Mouse (Mus musculus): ENCODE data around the gene Cfap52. TPM values are rescaled to one million over a fixed set of nuclear protein-coding genes. Genes with fewer than 3 reads are reported as not detected.

The Cfap52 gene
- total and polyA plus RNA-seq, 3 experiments: not detected

GRCm38 (mm10) chr11:67888521-67888920 is 76.9 kb downstream of the Cfap52 start:
- TF ChIP-seq GATA2 (IDR thresholded peaks at IDR 0.05; ENCODE audit: borderline replicate concordance, low read depth, low read length): no peak
- TF ChIP-seq POLR2AphosphoS5 (IDR thresholded peaks at IDR 0.05; ENCODE audit: insufficient replicate concordance, low read depth, low read length): no peak
- TF ChIP-seq TAL1 (conservative IDR thresholded peaks at IDR 0.05; ENCODE audit: low read depth, low read length): no peak
- no peak for TF ChIP-seq GATA1 (IDR thresholded peaks at IDR 0.05; ENCODE audit: borderline replicate concordance, low read length)
- no peak for TF ChIP-seq CTCF (IDR thresholded peaks at IDR 0.05; ENCODE audit: low read depth, low read length)
- H3K4me3 ChIP-seq (ENCODE audit: low read depth, low read length): no peak overlapping the region
- H3K27me3 ChIP-seq (ENCODE audit: insufficient read depth, low read length): no peaks in the 10 kb centered on the region
- no peaks in the 10 kb centered on the region for H3K36me3 ChIP-seq (replicated peaks)
- no peak for ATAC-seq (ENCODE audit: extremely low read depth, insufficient number of reproducible peaks, low FRiP score, poor library complexity, severe bottlenecking)
- H3K4me1 ChIP-seq (ENCODE audit: insufficient read depth, low read depth, low read length): no peaks in the 10 kb centered on the region
- peaks cover 12% of the 10 kb centered on the region for H3K9me3 ChIP-seq (replicated peaks)
- DNase-seq (ENCODE audit: low spot score): no peak

DNA sequence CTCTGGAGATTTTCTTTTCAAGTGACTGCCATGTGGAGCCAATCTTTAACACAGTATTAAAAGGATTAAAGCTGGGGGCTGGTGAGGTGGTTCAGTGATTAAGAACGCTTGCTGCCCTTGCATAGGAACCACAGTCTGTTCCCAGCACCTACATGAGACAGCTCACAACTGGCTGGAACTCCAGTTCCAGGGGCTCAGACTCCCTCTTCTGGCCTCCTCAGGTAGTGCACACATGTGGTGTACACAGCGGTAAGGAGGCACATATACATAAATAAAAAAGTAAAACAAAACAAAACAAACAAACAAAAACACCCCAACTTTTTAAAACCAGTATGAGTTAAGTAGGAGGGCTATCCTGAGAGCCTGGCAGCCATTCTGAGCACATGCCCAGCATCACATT is 79.5 kb downstream of the Cfap52 start:
- Histone ChIP-seq H3K4me3 (ENCODE audit: low read depth, low read length) (no peak overlapping the region), H3K36me3 (replicated peaks) (no peaks in the 10 kb centered on the region), H3K27me3 (ENCODE audit: insufficient read depth, low read length) (no peaks in the 10 kb centered on the region), H3K9me3 (replicated peaks) (peaks cover 18% of the 10 kb centered on the region), H3K4me1 (ENCODE audit: insufficient read depth, low read depth, low read length) (no peaks in the 10 kb centered on the region)
- no peak for TF ChIP-seq POLR2AphosphoS5 (IDR thresholded peaks at IDR 0.05; ENCODE audit: insufficient replicate concordance, low read depth, low read length)
- TF ChIP-seq CTCF (IDR thresholded peaks at IDR 0.05; ENCODE audit: low read depth, low read length): no peak
- no peak for TF ChIP-seq GATA1 (IDR thresholded peaks at IDR 0.05; ENCODE audit: borderline replicate concordance, low read length)
- no peak for TF ChIP-seq TAL1 (conservative IDR thresholded peaks at IDR 0.05; ENCODE audit: low read depth, low read length)
- TF ChIP-seq GATA2 (IDR thresholded peaks at IDR 0.05; ENCODE audit: borderline replicate concordance, low read depth, low read length): no peak
- ATAC-seq (ENCODE audit: extremely low read depth, insufficient number of reproducible peaks, low FRiP score, poor library complexity, severe bottlenecking): no peak
- no peak for DNase-seq (ENCODE audit: low spot score)

Other genes with a start within 250 kb of the Cfap52 start
- gene Glp2r, start 194.5 kb downstream of the Cfap52 start, total RNA-seq (2014; fragmentation: Nextera tagmentation): not detected in 2 replicates
- 0.05 and 0.29 TPM in 2 replicates for gene Glp2r, start 194.5 kb downstream of the Cfap52 start, total RNA-seq (2017)
- not detected in 2 replicates for gene Glp2r, start 194.5 kb downstream of the Cfap52 start, polyA plus RNA-seq (2012)
- gene Gsg1l2, start 191.0 kb downstream of the Cfap52 start, total RNA-seq (2014; fragmentation: Nextera tagmentation): not detected in 2 replicates
- not detected in 2 replicates for gene Gsg1l2, start 191.0 kb downstream of the Cfap52 start, total RNA-seq (2017)
- not detected in 2 replicates for gene Gsg1l2, start 191.0 kb downstream of the Cfap52 start, polyA plus RNA-seq (2012)
- not detected in 2 replicates for gene Dhrs7c, start 167.5 kb downstream of the Cfap52 start, total RNA-seq (2014; fragmentation: Nextera tagmentation)
- not detected in 2 replicates for gene Dhrs7c, start 167.5 kb downstream of the Cfap52 start, total RNA-seq (2017)
- not detected in 2 replicates for gene Dhrs7c, start 167.5 kb downstream of the Cfap52 start, polyA plus RNA-seq (2012)
- not detected in 2 replicates for gene Usp43, start 43.5 kb downstream of the Cfap52 start, total RNA-seq (2014; fragmentation: Nextera tagmentation)
- gene Usp43, start 43.5 kb downstream of the Cfap52 start, total RNA-seq (2017): 0.05 and 0.17 TPM in 2 replicates
- gene Usp43, start 43.5 kb downstream of the Cfap52 start, polyA plus RNA-seq (2012): not detected in 2 replicates
- gene Stx8, start 542 bp upstream of the Cfap52 start, total RNA-seq (2014; fragmentation: Nextera tagmentation): 53.1 and 62.2 TPM in 2 replicates
- gene Stx8, start 542 bp upstream of the Cfap52 start, total RNA-seq (2017): 34.7 and 40.1 TPM in 2 replicates
- 1.6 and 2.1 TPM in 2 replicates for gene Stx8, start 542 bp upstream of the Cfap52 start, polyA plus RNA-seq (2012)